Mouse (Mus musculus) midbrain, embryonic 12.5 days (tissue): ENCODE measurements around the gene Commd1. TPM values are rescaled to one million over a fixed set of nuclear protein-coding genes. Genes with fewer than 3 reads are reported as not detected.

Experiments used
- ATAC-seq: fragments of 200-750 bp; cut with Nextera tagmentation; 2 replicates; pipeline ENCODE4 v1.8.0; 2017; ENCODE audit warnings: low read depth, moderate TSS enrichment, moderate library complexity; ENCODE audit not compliant: low FRiP score
- H3K27ac ChIP-seq: fragments of 300-500 bp; sonication (generic); replicated peaks from 2 replicates; pipeline ENCODE4 v1.5.1; 2016; ENCODE audit warnings: mild to moderate bottlenecking
- H3K27me3 ChIP-seq: fragments of 300-500 bp; sonication (generic); 2 replicates; pipeline ENCODE4 v1.6.1; 2016; ENCODE audit warnings: mild to moderate bottlenecking
- H3K36me3 ChIP-seq: fragments of 300-500 bp; sonication (generic); 2 replicates; pipeline ENCODE4 v1.6.1; 2016
- H3K4me1 ChIP-seq: fragments of 300-500 bp; sonication (generic); 2 replicates; pipeline ENCODE4 v1.6.1; 2016
- H3K4me2 ChIP-seq: fragments of 300-500 bp; sonication (generic); replicated peaks from 2 replicates; pipeline ENCODE4 v1.6.1; 2016; ENCODE audit warnings: mild to moderate bottlenecking, moderate library complexity
- H3K4me3 ChIP-seq: fragments of 300-500 bp; sonication (generic); 2 replicates; pipeline ENCODE4 v1.5.1; 2016; ENCODE audit warnings: mild to moderate bottlenecking
- H3K9ac ChIP-seq: fragments of 300-500 bp; sonication (generic); replicated peaks from 2 replicates; pipeline ENCODE4 v1.6.1; 2016; ENCODE audit warnings: mild to moderate bottlenecking, moderate library complexity
- H3K9me3 ChIP-seq: fragments of 300-500 bp; sonication (generic); 2 replicates; pipeline ENCODE4 v1.6.1; 2016; ENCODE audit warnings: mild to moderate bottlenecking
- WGBS: fragments of 180-500 bp; shearing (Covaris S2); methylation state at CpG from one replicate; pipeline ENCODE4 v1.1.7; 2016; 5-methylcytosine and 5-hydroxymethylcytosine counted together
- polyA plus RNA-seq: library from polyadenylated mRNA; unstranded; fragments of >200 nt; fragmentation: Nextera tagmentation; extraction: Ambion mirVana; gene quantifications from 2 replicates; pipeline ENCODE4 v1.2.1, GENCODE M21; 2016

The Commd1 gene
- polyA plus RNA-seq, 1 experiment from 2014 or later: 349 TPM

DNA sequence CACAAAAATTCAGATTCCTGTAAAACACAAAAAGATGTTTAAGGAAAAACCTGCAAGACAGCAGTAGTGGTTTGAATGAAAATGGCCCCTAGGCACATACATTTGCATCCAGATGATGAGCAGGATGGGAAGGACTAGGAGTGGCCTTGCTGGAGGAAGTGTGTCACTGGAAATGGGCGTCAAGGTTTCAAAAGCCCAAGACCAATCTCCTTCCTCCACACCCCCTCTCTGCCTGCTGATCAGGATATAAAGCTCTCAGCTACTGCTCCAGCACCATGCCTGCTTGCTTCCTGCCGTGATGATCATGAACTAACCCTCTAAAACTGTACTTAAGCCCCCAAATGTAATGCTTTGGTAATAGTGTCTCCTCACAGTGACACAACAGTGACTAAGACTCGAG, 82.1 kb downstream of the Commd1 start:
- H3K4me2 ChIP-seq: no peak overlapping the region
- peaks cover 9% of the 10 kb centered on the region; the same call in 1 of the 2 replicates for H3K36me3 ChIP-seq
- 89% methylated on average over 3 of the region's 3 CpGs for WGBS
- no peaks in the 10 kb centered on the region for H3K27me3 ChIP-seq
- no peak overlapping the region for H3K4me3 ChIP-seq
- H3K9ac ChIP-seq: no peak overlapping the region
- ATAC-seq: no peak
- no peaks in the 10 kb centered on the region for H3K4me1 ChIP-seq
- H3K9me3 ChIP-seq: no peaks in the 10 kb centered on the region
- H3K27ac ChIP-seq: no peak overlapping the region

DNA sequence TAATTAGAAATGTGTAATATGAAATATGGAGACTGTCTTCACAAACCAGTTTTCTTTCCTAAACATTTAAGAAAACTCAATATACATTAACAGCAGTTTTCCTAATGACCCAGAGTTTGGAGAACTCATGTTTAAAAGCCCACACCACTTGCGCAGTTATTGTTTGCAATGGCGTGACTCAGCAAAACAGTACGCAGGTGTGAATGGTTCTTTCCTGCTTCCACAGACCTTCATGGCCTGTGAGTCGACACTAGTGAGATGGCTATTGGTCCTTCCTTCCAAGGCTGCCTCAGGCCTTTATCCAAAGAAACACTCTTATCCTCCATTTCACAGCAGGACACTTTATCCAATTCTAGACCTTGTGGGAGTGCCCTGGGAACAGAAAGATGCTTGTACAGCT, 84.5 kb downstream of the Commd1 start:
- H3K4me2 ChIP-seq: no peak overlapping the region
- H3K4me1 ChIP-seq: peaks cover 6% of the 10 kb centered on the region; the same call in 1 of the 2 replicates
- no peaks in the 10 kb centered on the region for H3K9me3 ChIP-seq
- ATAC-seq: no peak
- H3K27me3 ChIP-seq: no peaks in the 10 kb centered on the region
- H3K36me3 ChIP-seq: peaks cover 9% of the 10 kb centered on the region; the same call in 1 of the 2 replicates
- no peak overlapping the region for H3K27ac ChIP-seq
- WGBS: 95% methylated on average over 4 of the region's 4 CpGs
- no peak overlapping the region for H3K4me3 ChIP-seq
- no peak overlapping the region for H3K9ac ChIP-seq

DNA sequence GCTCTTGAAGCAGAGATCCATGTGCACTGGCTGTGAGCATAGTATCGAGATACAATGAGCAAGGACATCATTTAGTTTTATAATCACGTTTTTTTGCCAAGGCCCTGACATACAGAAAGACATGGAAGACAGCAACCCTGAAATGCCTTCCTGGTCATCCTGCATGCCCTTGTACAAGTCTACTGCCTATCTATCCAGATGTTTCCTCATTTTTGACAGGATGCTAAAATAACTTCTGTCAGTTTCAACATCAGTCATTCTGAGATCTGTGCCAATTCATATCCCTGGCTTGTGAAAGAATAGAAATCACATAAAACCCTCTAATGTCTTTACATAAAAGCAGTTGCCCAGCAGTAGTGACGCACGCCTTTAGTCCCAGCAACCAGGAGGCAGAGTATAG, 85.1 kb downstream of the Commd1 start:
- Histone ChIP-seq H3K27ac (no peak overlapping the region), H3K9me3 (no peaks in the 10 kb centered on the region), H3K9ac (no peak overlapping the region), H3K4me2 (no peak overlapping the region), H3K4me3 (no peak overlapping the region), H3K27me3 (no peaks in the 10 kb centered on the region), H3K4me1 (peaks cover 8% of the 10 kb centered on the region; the same call in 1 of the 2 replicates), H3K36me3 (peaks cover 9% of the 10 kb centered on the region; the same call in 1 of the 2 replicates)
- 90% methylated on average over 4 of the region's 4 CpGs for WGBS
- no peak for ATAC-seq

DNA sequence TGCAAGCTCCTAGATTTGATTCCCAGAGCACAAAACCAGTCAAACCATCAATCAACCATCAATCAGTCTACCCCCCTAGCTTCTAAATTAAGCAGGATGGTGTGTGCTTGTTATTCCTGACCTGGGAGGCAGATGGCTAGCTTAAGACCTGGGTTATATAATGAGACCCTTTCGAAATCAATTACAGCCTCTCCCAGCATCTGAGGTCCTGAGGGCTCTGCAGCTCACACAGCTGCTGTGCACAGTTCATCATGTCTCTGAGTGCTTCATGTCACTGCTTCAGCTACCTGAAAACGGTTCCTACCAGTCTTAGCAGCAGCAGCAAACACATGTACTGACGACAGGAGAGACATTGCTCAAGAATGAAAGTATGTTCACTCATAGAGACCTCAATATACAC, 89.1 kb downstream of the Commd1 start:
- no peak overlapping the region for H3K9ac ChIP-seq
- no peaks in the 10 kb centered on the region for H3K27me3 ChIP-seq
- H3K36me3 ChIP-seq: no peaks in the 10 kb centered on the region
- H3K4me1 ChIP-seq: peaks cover 8% of the 10 kb centered on the region; the same call in 1 of the 2 replicates
- ATAC-seq: peak; percentile 80
- no peak overlapping the region for H3K27ac ChIP-seq
- H3K4me2 ChIP-seq: no peak overlapping the region
- 66% methylated on average over 3 of the region's 3 CpGs for WGBS
- no peak overlapping the region for H3K4me3 ChIP-seq
- H3K9me3 ChIP-seq: no peaks in the 10 kb centered on the region

DNA sequence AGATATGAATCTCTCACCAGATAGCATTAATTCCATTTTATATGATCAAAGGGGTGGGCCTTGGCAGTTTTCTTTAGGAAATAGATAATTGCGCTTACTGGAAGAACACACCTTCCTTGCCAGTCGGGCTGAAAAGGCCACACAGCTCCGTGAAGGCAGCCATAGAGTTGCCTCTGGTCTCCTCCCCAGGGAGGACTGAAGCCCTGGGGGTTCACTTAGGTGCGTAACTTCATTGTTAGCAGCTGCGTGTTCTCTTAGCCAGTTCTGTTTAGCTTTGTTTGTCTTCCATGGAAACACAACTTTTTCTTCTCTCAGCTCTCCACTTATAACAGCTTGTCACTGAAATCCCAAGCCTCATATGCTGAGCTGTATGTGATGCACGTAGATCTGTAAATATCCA, 89.7 kb downstream of the Commd1 start:
- no peaks in the 10 kb centered on the region for H3K36me3 ChIP-seq
- peaks cover 8% of the 10 kb centered on the region; the same call in 1 of the 2 replicates for H3K4me1 ChIP-seq
- ATAC-seq: no peak
- no peak overlapping the region for H3K4me2 ChIP-seq
- 81% methylated on average over 6 of the region's 6 CpGs for WGBS
- no peak overlapping the region for H3K9ac ChIP-seq
- H3K9me3 ChIP-seq: no peaks in the 10 kb centered on the region
- H3K4me3 ChIP-seq: no peak overlapping the region
- no peaks in the 10 kb centered on the region for H3K27me3 ChIP-seq
- no peak overlapping the region for H3K27ac ChIP-seq

DNA sequence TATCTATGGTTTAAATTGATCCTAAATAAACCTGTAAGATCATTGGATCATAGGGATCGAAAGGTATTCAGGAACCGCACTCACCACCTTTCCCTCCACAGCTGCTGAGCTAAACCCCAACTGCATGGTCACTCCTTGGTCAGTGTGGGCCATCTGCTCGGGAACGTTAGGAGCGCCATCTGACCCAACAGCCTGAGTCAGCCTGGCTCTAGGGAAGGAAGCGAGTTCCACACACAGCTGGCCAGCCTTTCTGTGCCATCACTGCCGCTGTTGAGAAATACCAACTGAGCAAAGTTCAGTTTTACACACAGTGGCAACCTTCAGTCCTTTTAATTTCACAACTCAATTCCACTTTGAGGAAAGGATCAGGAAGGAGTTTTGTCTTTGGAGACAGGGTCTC, 90.3 kb downstream of the Commd1 start:
- Histone ChIP-seq H3K9me3 (no peaks in the 10 kb centered on the region), H3K36me3 (no peaks in the 10 kb centered on the region), H3K27ac (no peak overlapping the region), H3K4me2 (no peak overlapping the region), H3K27me3 (no peaks in the 10 kb centered on the region), H3K4me1 (peaks cover 8% of the 10 kb centered on the region; the same call in 1 of the 2 replicates), H3K9ac (no peak overlapping the region), H3K4me3 (no peak overlapping the region)
- 96% methylated on average over 7 of the region's 7 CpGs for WGBS
- ATAC-seq: no peak

DNA sequence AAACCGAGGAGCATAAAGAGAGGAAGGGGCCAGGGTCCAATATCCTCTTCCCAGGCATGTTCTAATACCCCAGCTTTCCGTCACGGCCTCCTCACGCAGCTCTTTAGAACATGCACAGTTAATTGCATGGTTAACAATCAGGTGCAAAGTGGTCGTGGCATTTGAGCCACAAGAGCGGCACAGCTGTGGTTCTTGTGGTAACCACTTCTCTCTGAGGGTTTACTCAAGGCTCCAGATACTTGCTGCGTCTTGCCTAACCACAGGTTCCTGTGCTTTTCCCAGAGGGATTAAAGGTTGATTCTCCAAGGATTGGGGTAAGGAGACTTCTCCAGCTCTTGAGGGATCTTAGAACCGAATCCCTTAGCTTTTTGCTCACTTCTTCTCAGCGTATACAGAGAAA, 90.9 kb downstream of the Commd1 start:
- Histone ChIP-seq H3K9me3 (no peaks in the 10 kb centered on the region), H3K36me3 (no peaks in the 10 kb centered on the region), H3K4me2 (no peak overlapping the region), H3K9ac (no peak overlapping the region), H3K27ac (no peak overlapping the region), H3K4me3 (no peak overlapping the region), H3K27me3 (no peaks in the 10 kb centered on the region), H3K4me1 (peaks cover 8% of the 10 kb centered on the region; the same call in 1 of the 2 replicates)
- no peak for ATAC-seq
- WGBS: 79% methylated on average over 9 of the region's 9 CpGs

DNA sequence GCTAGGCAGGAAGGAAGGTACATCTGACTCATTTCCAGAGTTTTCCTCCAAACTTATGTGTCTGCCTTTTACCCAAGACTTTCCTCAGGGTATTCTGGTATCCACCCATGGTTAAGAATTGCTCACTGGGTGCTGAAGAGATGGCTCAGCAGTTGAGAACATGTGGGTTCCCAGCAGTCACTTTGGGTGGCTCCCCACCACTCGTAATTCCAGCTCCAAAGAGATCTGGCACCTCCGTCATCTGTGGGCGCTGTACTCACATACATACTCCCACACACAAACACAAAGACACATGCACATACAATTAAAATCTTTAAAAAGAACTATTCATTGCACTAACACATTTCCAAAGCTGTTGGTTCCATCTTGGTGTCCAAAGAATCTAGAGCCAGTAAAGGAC, 93.0 kb downstream of the Commd1 start:
- Histone ChIP-seq H3K4me3 (no peak overlapping the region), H3K27me3 (no peaks in the 10 kb centered on the region), H3K4me2 (no peak overlapping the region), H3K27ac (no peak overlapping the region), H3K4me1 (peaks cover 8% of the 10 kb centered on the region; the same call in 1 of the 2 replicates), H3K9ac (no peak overlapping the region), H3K36me3 (no peaks in the 10 kb centered on the region), H3K9me3 (no peaks in the 10 kb centered on the region)
- ATAC-seq: no peak
- WGBS: 92% methylated on average over 3 of the region's 3 CpGs

DNA sequence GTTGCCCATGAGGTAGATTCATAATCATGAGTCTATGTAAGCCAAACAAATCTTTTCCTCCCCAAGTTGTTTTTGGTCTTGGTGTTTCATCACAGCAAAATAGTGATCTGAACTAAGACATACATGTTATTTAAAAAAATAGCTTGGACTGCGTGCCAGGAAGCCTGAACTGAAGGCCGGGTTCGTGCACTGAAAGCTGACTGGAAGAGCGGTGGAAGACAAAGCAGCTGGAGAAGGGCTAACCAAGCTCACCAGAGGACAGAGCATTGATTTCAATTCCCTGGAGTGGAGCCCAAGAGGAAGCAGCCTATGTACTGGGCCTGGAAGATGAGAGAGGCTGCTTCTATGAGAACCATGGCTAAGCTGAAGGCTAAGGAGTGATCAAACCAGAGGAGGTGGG, 95.2 kb downstream of the Commd1 start:
- Histone ChIP-seq H3K4me2 (no peak overlapping the region), H3K4me3 (no peak overlapping the region), H3K27ac (no peak overlapping the region), H3K9ac (no peak overlapping the region), H3K36me3 (no peaks in the 10 kb centered on the region), H3K27me3 (no peaks in the 10 kb centered on the region), H3K9me3 (no peaks in the 10 kb centered on the region), H3K4me1 (no peaks in the 10 kb centered on the region)
- no peak for ATAC-seq
- 93% methylated on average over 4 of the region's 4 CpGs for WGBS

DNA sequence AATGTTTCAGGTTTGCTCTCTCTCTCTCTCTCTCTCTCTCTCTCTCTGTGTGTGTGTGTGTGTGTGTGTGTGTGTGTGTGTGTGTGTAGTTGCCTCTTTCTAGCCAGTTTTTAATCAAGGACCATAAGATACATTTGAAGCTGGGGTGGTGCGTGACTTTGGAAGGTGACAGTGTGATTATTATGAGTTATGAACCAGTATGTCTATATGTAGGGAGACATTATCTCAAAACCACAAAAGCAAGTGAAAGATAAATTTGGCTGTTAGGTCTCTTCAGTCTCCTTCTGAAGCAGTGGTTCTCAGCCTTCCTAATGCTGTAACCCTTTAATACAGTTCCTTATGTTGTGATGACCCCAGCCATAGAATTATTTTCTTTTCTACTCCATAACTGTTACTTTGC, 96.8 kb downstream of the Commd1 start:
- 95% methylated on average over 1 of the region's 1 CpGs for WGBS
- H3K9me3 ChIP-seq: no peaks in the 10 kb centered on the region

DNA sequence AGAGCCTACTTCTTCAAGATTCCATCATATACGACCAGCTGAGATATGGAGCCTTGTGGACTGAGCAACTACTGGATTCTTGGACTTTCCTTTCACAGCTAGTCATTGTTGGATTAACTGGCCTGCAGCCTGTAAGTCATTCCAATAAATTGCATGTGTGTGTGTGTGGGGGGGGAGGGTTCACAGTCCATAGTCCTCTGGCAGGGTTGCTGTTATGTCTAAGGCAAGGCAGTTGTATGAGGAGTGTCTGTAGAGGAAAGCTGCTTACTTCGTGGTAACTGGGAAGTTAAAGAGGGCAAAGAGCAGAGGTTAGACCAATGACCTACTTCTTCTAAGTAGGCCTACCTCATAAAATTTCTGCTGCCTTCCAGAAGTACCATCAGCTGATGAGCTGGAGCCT, 98.5 kb downstream of the Commd1 start:
- no peak overlapping the region for H3K4me2 ChIP-seq
- peaks cover 4% of the 10 kb centered on the region; the same call in 1 of the 2 replicates for H3K27me3 ChIP-seq
- H3K27ac ChIP-seq: no peak overlapping the region
- no peaks in the 10 kb centered on the region for H3K4me1 ChIP-seq
- no peaks in the 10 kb centered on the region for H3K9me3 ChIP-seq
- H3K36me3 ChIP-seq: no peaks in the 10 kb centered on the region
- WGBS: 73% methylated on average over 2 of the region's 2 CpGs
- H3K9ac ChIP-seq: no peak overlapping the region
- H3K4me3 ChIP-seq: no peak overlapping the region
- no peak for ATAC-seq

More for the DNA sequence above, 96.8 kb downstream of the Commd1 start:
- Histone ChIP-seq H3K36me3 (no peaks in the 10 kb centered on the region), H3K4me3 (no peak overlapping the region), H3K27ac (no peak overlapping the region), H3K4me2 (no peak overlapping the region), H3K27me3 (0 out of 2 replicates have a peak, but pooled peaks cover 4% of the 10 kb centered on the region), H3K9ac (no peak overlapping the region), H3K4me1 (no peaks in the 10 kb centered on the region)
- ATAC-seq: no peak

DNA sequence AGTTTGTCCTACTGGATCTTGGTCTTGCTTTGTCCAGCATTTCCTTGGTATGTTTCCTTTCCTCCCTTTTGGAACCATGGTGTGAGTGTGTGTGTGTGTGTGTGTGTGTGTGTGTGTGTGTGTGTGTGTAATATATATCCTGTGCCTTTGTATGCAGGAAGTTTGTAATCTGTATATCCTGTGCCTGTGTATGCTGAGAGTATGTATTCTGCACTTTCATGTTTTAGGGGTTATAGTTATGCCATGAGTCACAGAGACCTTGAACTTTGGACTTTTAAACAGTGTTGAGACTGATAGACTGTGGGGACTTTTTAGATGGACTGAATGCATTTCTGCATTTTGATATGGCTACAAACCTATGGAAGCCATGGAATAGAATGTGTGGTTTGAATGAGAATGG, 99.3 kb downstream of the Commd1 start:
- no peak for ATAC-seq
- H3K4me3 ChIP-seq: no peak overlapping the region
- H3K4me1 ChIP-seq: no peaks in the 10 kb centered on the region
- no peak overlapping the region for H3K4me2 ChIP-seq
- H3K27ac ChIP-seq: no peak overlapping the region
- no peaks in the 10 kb centered on the region for H3K36me3 ChIP-seq
- H3K27me3 ChIP-seq: peaks cover 4% of the 10 kb centered on the region; the same call in 1 of the 2 replicates
- H3K9me3 ChIP-seq: no peaks in the 10 kb centered on the region
- H3K9ac ChIP-seq: no peak overlapping the region
